Mouse (Mus musculus): ENCODE data around the gene Mogat2.

DNA sequence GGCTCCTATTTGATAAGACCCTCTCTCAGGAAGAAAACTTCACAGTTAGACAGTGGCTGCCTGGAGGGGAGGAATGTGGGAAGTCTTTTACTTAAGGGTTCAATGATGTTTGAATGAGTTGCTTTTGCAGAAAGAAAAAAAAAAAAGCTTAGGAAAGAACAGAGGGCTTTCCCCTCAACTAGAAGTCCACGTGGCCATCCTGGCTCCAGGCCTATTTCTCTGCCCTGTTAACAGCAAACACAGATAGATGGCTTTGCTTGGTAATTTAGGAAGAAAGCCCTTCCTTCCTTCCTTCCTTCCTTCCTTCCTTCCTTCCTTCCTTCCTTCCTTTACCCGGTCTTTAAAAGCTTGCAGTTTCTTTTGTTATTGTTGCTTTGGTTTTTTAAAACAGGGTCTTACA lies 3.5 kb downstream of the Mogat2 start:
- TF ChIP-seq GATA1 (IDR thresholded peaks at IDR 0.05; ENCODE audit: borderline replicate concordance, low read length) (no peak), CTCF (IDR thresholded peaks at IDR 0.05; ENCODE audit: low read depth, low read length) (no peak), TAL1 (conservative IDR thresholded peaks at IDR 0.05; ENCODE audit: low read depth, low read length) (no peak)

Data from G1E (cell line).